Mouse (Mus musculus) kidney, adult 18-20 months (tissue): Measurements from ENCODE around the gene Defb15.
"Not testable (repeated sequence)": the region's sequence is repeated elsewhere in the genome, so short reads cannot be mapped to it uniquely, and the experiment has no call there.

Experiments used
- DNase-seq: peaks from one replicate; pipeline ENCODE4 v3.0.0; 2021

The Defb15 gene

GRCm38 (mm10) chr8:21932610-21933009 lies at the start of gene Defb15:
Gene Defb15 (minus strand): TSS chr8:21932710.
- DNase-seq = no peak

DNA sequence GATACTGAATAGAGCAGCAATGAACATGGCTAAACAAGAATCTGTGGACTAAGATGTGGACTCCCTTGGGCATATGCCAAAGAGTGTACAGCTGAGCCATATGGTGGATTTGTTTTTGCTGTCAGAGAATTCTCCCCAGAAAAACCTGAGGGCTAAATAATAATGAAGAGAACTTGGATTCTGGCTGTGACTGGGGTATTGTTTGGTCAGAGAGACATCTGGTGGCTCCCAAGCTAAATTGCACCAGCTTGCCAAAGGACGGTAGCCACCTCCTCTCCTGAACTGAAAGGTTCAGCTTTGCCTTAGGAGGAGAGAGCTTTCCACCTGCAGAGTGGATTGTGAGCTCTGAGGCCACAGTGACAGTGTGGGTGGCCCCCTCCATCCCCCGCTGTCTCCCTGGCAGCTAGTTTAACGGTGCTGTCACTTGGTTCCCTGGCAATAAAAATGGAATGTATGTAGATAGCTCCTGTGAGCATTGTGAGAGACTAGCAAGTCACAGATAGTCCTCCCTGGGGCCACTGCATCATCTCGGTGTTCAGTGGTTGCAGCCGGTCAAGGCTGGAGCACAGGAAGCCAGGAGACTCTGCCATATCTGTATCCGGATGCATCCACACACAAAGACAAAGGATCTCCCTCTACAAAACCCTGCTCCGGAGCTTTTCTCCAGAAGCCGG lies 49.3 kb upstream of the Defb15 start:
- DNase-seq = peak; percentile 5

- DNase-seq = no peak
Observed at GRCm38 (mm10) chr8:21978193-21978592, 45.7 kb upstream of the Defb15 start.

DNA sequence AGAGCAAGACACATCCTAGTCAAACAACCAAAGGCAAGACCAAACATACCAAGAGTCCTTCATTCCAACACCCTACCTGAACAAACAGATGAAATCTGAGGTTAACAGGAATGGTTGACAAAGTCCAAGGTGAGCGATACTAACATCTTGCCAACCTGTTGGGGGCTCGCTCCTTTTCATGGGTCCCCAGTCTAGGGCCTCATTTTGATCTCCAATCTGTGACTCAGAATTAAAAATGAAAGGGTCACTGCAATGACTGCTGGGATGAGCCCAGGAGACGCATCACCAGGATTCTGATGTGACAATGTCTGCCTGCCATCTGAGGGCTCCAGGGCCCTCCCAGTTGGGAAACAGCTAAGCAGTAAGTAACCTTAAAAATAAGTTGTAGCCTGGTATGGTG lies 37.0 kb upstream of the Defb15 start, which contains the start of gene Ccdc70:
Gene Ccdc70, plus strand, starts transcription at position 301 of the 400 bp plus-strand sequence.
- no peak for DNase-seq

DNA sequence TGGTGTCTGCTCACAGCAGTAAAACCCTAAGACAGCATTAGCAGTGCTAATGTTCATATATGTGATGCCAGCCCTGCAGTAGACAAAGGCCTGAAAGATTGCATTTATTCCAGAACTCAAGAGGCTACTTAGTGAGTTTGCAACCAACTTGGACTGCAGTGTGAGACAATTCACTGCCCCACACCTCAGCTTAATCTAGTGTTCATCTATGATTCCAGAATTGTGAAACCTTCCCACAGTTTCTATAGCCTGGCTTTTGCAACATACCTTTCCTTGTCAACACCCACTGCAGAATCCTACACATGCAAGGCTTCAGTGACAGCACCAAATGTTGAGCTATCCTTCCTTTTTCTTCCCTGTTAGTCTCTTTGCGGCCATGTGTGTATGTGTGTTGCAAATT lies 34.1 kb upstream of the Defb15 start:
- DNase-seq = no peak

DNA sequence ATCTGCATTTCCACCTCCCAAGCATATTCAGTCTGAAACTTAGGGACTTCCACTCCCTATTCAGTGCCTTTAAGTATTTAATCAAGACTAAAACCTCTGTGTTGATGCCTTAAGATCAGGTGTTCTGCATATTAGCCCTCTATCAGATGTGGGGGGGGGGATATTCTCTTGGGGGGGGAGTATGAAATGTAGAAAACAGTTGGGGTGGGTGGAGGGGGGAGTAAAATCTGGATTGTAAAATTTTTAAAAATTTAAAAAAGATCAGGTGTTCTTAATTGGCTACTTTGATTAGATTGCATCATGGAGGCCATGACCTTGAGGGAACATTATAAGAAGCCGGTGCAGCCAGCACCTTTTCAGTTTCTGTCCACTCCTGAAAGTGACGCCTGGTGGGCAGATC lies 25.9 kb upstream of the Defb15 start, which contains the start of gene Fam90a1a:
Gene Fam90a1a, plus strand, starts transcription at position 301 of the 400 bp plus-strand sequence.
- no peak for DNase-seq

DNA sequence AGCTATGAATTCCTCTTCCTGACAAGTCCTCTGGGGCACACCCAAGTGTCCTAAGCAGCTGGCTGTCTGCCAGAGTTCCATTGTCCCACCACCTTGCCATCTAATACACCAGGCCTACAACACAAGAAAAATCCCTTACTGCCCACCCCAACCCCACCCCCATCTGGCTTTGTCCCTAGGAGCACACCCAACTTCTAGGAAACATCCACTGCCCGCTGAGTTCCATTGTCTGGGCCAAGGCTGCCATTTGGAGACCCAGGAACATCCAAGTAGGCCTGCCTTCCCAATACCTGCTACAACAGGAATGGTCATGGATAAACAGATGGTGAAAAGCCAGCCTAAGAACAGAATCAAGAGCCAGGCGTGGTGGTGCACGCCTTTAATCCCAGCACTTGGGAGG lies 23.8 kb upstream of the Defb15 start:
- no peak for DNase-seq

DNA sequence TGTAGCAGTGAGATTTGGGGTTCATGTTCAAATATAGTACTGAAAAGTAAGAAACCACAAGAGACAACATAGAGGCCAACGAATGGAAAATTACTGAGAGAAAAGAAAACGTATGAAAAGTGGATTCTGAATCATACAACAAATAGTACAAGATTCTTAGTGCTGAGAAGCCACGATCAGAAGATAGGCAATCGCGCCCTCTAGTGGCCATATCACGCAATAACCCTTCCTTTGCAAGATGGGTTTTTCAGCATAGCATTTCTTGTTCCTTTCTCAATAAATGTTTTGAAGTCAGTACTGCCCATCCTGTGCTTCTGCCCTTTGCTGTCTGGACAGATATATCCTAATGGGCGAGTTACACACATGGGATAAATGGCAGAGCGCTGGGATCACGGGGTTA lies 22.8 kb upstream of the Defb15 start:
- DNase-seq = peak; percentile 59

GRCm38 (mm10) chr8:21947311-21948017 lies 15.0 kb upstream of the Defb15 start:
- DNase-seq = peak; percentile 16

DNA sequence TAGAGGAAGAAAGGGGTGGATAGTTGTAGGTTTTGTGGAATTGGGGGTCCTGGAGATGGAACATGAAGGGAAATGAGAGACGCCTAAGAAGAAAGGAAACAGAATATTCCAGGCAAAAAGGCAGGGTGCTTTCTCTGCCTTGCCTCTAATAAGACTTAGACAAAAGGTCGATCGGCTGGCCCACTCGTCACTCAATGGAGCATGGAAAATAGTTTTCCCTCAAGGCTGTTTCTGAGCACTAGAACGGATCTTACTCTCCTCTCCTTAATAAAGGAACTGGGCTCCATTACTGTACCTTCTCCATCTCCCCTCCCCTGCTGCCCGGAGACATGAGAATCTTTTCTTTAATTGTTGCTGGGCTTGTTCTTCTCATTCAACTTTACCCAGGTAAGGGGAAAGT lies 14.0 kb upstream of the Defb15 start, which contains the start of gene Defb13:
Gene Defb13, plus strand, starts transcription at position 301 of the 400 bp plus-strand sequence.
- no peak for DNase-seq

DNA sequence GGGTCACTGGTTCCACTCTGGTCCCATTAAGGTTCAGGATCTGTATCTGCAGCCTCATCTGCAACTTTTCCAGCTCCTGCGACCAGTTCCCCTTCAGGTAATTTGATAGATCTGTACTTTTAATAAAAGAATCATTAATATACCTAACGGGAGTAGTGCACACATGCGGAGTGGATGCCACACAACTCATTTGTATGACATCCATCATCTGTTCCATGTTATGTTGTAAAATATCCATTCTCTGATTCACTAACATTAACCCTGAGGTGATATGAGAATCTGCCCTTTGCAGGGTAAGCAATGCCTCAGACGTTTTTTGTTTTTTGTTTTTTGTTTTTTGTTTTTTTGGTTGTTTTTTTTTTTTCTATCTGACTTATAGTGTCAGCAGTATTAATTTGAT lies 5.5 kb upstream of the Defb15 start, which contains the start of gene Defb35:
Gene Defb35, plus strand, starts transcription at position 301 of the 400 bp plus-strand sequence.
- not testable (repeated sequence) for DNase-seq

GRCm38 (mm10) chr8:21930754-21931153 lies 1.8 kb downstream of the Defb15 start:
- DNase-seq = not testable (repeated sequence)

DNA sequence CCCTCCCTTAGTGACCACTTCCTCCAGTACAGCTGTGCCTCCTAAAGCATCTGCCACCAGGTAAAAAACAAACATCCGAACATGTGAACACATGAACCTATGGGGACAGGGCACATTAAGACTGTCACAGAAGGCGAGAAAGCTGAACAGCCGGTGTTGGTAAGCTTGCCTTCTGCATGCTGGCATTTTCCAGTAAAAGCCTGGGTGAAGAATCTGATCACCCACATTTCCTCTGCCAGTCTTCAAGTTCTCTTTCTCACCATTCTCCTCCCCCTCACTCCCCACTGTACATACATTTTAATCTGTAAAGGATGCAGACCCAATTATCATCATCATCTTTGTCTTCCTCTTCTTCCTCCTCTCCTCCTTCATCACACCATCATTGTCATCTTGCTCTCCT lies 16.9 kb downstream of the Defb15 start:
- DNase-seq = no peak

DNA sequence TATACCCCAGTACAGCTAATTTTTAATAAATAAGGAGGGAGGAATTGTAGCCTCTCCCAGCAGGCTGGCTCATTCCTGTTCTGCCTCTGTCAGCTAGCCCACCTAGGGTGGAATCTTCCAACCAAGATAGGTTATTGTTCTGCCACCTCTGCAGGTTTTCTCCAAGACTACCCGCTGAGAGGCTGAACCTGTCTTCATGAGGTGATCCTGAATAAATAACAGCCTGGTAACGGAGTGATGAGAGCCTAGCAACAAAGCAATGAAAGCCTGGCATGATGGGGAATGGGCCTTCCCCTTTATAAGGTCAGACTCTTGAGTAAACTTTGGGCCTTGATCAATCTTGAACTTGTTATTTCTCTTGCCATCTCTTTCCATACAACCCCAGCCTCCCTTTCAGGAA lies 20.0 kb downstream of the Defb15 start:
- no peak for DNase-seq

DNA sequence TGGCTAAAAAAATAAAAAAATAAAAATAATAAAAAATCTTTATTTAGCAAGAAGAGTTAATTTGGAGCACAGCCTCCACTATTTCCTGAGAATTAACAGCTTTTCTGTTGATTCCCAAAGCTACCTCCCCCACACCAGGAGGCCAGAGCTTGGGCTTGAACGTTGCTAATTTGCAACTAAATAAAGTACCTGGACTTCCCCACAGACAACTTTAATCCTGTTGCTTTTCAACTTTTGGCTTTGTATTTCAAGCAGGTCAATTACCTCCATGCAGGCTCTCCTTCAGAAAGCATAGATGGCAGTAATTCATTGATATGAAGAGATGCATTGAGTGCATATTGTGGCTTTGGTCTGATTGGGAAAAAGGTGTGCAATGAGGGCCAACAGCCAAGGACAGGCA lies 20.6 kb downstream of the Defb15 start:
- DNase-seq = no peak

DNA sequence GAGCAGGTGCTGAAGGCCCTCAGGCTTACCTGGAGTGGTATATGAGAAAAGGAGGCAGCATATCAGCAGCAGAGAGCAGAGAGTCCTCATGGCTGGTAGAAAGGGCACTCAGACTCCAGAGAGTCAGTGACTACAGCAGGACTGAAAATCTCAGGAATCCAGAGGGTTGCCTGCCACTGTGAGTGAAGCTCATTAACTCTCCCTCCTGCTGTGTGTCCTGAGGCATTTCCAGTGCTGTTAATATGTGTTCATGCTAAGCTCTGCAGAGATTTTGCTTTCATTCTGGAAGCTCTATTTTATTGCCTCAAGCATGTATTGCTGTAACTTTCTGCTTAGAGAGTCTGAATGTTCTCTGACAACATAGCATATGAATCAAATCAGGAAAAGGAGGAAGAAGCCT lies 26.2 kb downstream of the Defb15 start, which contains the start of gene Defb11:
Gene Defb11, minus strand, starts transcription at position 123 of the 400 bp plus-strand sequence.
- DNase-seq = peak; percentile 16

- DNase-seq = not testable (repeated sequence)
Observed at GRCm38 (mm10) chr8:21885321-21885720, 47.2 kb downstream of the Defb15 start, which contains the start of gene Defb9. Gene Defb9 (minus strand): TSS chr8:21885421.
